Mouse (Mus musculus): Measurements from ENCODE around the gene Stxbp1. TPM values are rescaled to one million over a fixed set of nuclear protein-coding genes. Genes with fewer than 3 reads are reported as not detected.
A peak's percentile ranks its signal among the peaks of the same experiment; 100 is the strongest.

Gene Stxbp1
- polyA plus RNA-seq, 1 experiment from 2014 or later: 28.7 TPM

GRCm38 (mm10) chr2:32838147-32838884 is 8.7 kb downstream of the Stxbp1 start:
- peak overlapping the region; percentile 66 to 77 for H3K27ac ChIP-seq (replicated peaks in 1 of 2; ENCODE audit: control insufficient read depth in 1 of 2, insufficient read depth in 1 of 2, low read depth in 2 of 2, low read length in 2 of 2)
- H3K36me3 ChIP-seq (ENCODE audit: control insufficient read depth, insufficient read depth, low read length): 0 out of 2 replicates have a peak, but pooled peaks cover 4% of the 10 kb centered on the region
- peaks cover 29 to 50% of the 10 kb centered on the region in 2 experiments for H3K4me1 ChIP-seq (ENCODE audit: control insufficient read depth in 2 of 2, insufficient read depth in 2 of 2, low read length in 2 of 2)
- H3K4me3 ChIP-seq (ENCODE audit: control insufficient read depth in 1 of 2, insufficient read depth in 1 of 2, low read depth in 1 of 2, low read length in 2 of 2): no peak overlapping the region
- 0 out of 2 replicates have a peak overlapping the region, but pooled peaks have one; percentile 0 for H3K4me2 ChIP-seq (ENCODE audit: low read length)
- H3K9ac ChIP-seq (ENCODE audit: low read length): peak overlapping the region; percentile 54; the same call in 1 of the 2 replicates
- no peaks in the 10 kb centered on the region for H3K9me3 ChIP-seq (ENCODE audit: control insufficient read depth, low read length)
- ATAC-seq (ENCODE audit: insufficient number of reproducible peaks, insufficient read depth, low FRiP score, low read depth): no peak
- no peaks in the 10 kb centered on the region for H3K27me3 ChIP-seq (ENCODE audit: control insufficient read depth, insufficient read depth, low read length)
- 25% methylated on average over 9 of the region's 9 CpGs for WGBS

DNA sequence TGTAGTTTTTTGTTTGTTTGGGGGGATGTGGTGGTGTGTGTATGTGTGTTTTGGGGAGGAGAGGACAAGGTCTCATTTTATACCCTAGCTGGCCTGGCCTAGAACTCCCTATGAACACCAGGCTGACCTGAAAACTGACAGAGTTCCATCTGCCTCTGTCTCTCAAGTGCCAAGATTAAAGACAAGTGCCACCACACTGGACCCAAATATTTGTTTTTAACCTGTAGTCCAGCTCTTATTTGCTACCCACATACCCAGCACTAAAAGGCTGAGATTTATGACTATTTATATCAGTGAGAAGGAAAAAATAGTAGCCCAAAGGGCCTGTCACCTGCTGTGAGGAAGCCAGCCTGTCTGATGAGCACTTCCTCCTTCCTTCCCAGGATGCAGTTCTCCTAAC is 11.5 kb downstream of the Stxbp1 start:
- H3K4me2 ChIP-seq (ENCODE audit: low read length): no peak overlapping the region
- H3K4me1 ChIP-seq (ENCODE audit: control insufficient read depth in 2 of 2, insufficient read depth in 2 of 2, low read length in 2 of 2): peaks cover 29 to 50% of the 10 kb centered on the region in 2 experiments
- H3K27ac ChIP-seq (replicated peaks in 1 of 2; ENCODE audit: control insufficient read depth in 1 of 2, insufficient read depth in 1 of 2, low read depth in 2 of 2, low read length in 2 of 2): peak overlapping the region in 1 of 2 experiments; percentile 59; a peak in 1 of 4 replicates
- H3K4me3 ChIP-seq (ENCODE audit: control insufficient read depth in 1 of 2, insufficient read depth in 1 of 2, low read depth in 1 of 2, low read length in 2 of 2): no peak overlapping the region
- no peaks in the 10 kb centered on the region for H3K36me3 ChIP-seq (ENCODE audit: control insufficient read depth, insufficient read depth, low read length)
- H3K9me3 ChIP-seq (ENCODE audit: control insufficient read depth, low read length): no peaks in the 10 kb centered on the region
- ATAC-seq (ENCODE audit: insufficient number of reproducible peaks, insufficient read depth, low FRiP score, low read depth): no peak
- no peaks in the 10 kb centered on the region for H3K27me3 ChIP-seq (ENCODE audit: control insufficient read depth, insufficient read depth, low read length)
- no peak overlapping the region for H3K9ac ChIP-seq (ENCODE audit: low read length)

- Histone ChIP-seq H3K9ac (ENCODE audit: low read length) (0 out of 2 replicates have a peak overlapping the region, but pooled peaks have one; percentile 41), H3K4me2 (ENCODE audit: low read length) (peak overlapping the region; percentile 30; the same call in 1 of the 2 replicates), H3K4me3 (ENCODE audit: control insufficient read depth in 1 of 2, insufficient read depth in 1 of 2, low read depth in 1 of 2, low read length in 2 of 2) (no peak overlapping the region), H3K9me3 (ENCODE audit: control insufficient read depth, low read length) (no peaks in the 10 kb centered on the region), H3K4me1 (ENCODE audit: control insufficient read depth in 2 of 2, insufficient read depth in 2 of 2, low read length in 2 of 2) (peaks cover 32 to 44% of the 10 kb centered on the region in 2 experiments), H3K27ac (replicated peaks in 1 of 2; ENCODE audit: control insufficient read depth in 1 of 2, insufficient read depth in 1 of 2, low read depth in 2 of 2, low read length in 2 of 2) (peak overlapping the region; percentile 67 to 76), H3K27me3 (ENCODE audit: control insufficient read depth, insufficient read depth, low read length) (no peaks in the 10 kb centered on the region), H3K36me3 (ENCODE audit: control insufficient read depth, insufficient read depth, low read length) (no peaks in the 10 kb centered on the region)
- peak; percentile 62; the same call in 1 of the 2 replicates for ATAC-seq (ENCODE audit: insufficient number of reproducible peaks, insufficient read depth, low FRiP score, low read depth)
- 46% methylated on average over 7 of the region's 7 CpGs for WGBS
These were observed 12.5 kb downstream of the Stxbp1 start for GRCm38 (mm10) chr2:32834496-32834895.

- Histone ChIP-seq H3K4me3 (ENCODE audit: control insufficient read depth in 1 of 2, insufficient read depth in 1 of 2, low read depth in 1 of 2, low read length in 2 of 2) (no peak overlapping the region), H3K27ac (replicated peaks in 1 of 2; ENCODE audit: control insufficient read depth in 1 of 2, insufficient read depth in 1 of 2, low read depth in 2 of 2, low read length in 2 of 2) (peak overlapping the region in 1 of 2 experiments; percentile 46; a peak in 2 of 4 replicates), H3K9me3 (ENCODE audit: control insufficient read depth, low read length) (no peaks in the 10 kb centered on the region), H3K4me2 (ENCODE audit: low read length) (no peak overlapping the region), H3K27me3 (ENCODE audit: control insufficient read depth, insufficient read depth, low read length) (no peaks in the 10 kb centered on the region), H3K4me1 (ENCODE audit: control insufficient read depth in 2 of 2, insufficient read depth in 2 of 2, low read length in 2 of 2) (peaks cover 14 to 21% of the 10 kb centered on the region in 2 experiments), H3K36me3 (ENCODE audit: control insufficient read depth, insufficient read depth, low read length) (no peaks in the 10 kb centered on the region), H3K9ac (ENCODE audit: low read length) (no peak overlapping the region)
- WGBS: 40% methylated on average over 11 of the region's 11 CpGs
- no peak for ATAC-seq (ENCODE audit: insufficient number of reproducible peaks, insufficient read depth, low FRiP score, low read depth)
These were observed 17.9 kb downstream of the Stxbp1 start for GRCm38 (mm10) chr2:32828979-32829676.

- H3K4me2 ChIP-seq (ENCODE audit: low read length): no peak overlapping the region
- WGBS: 56% methylated on average over 6 of the region's 6 CpGs
- no peak overlapping the region for H3K27ac ChIP-seq (replicated peaks in 1 of 2; ENCODE audit: control insufficient read depth in 1 of 2, insufficient read depth in 1 of 2, low read depth in 2 of 2, low read length in 2 of 2)
- no peaks in the 10 kb centered on the region for H3K9me3 ChIP-seq (ENCODE audit: control insufficient read depth, low read length)
- H3K9ac ChIP-seq (ENCODE audit: low read length): no peak overlapping the region
- no peaks in the 10 kb centered on the region for H3K27me3 ChIP-seq (ENCODE audit: control insufficient read depth, insufficient read depth, low read length)
- H3K4me1 ChIP-seq (ENCODE audit: control insufficient read depth in 2 of 2, insufficient read depth in 2 of 2, low read length in 2 of 2): peaks cover 20 to 22% of the 10 kb centered on the region in 2 experiments
- H3K36me3 ChIP-seq (ENCODE audit: control insufficient read depth, insufficient read depth, low read length): peaks cover 11% of the 10 kb centered on the region; the same call in 1 of the 2 replicates
- H3K4me3 ChIP-seq (ENCODE audit: control insufficient read depth in 1 of 2, insufficient read depth in 1 of 2, low read depth in 1 of 2, low read length in 2 of 2): no peak overlapping the region
- ATAC-seq (ENCODE audit: insufficient number of reproducible peaks, insufficient read depth, low FRiP score, low read depth): no peak
These were observed 21.2 kb downstream of the Stxbp1 start for GRCm38 (mm10) chr2:32825796-32826195.

DNA sequence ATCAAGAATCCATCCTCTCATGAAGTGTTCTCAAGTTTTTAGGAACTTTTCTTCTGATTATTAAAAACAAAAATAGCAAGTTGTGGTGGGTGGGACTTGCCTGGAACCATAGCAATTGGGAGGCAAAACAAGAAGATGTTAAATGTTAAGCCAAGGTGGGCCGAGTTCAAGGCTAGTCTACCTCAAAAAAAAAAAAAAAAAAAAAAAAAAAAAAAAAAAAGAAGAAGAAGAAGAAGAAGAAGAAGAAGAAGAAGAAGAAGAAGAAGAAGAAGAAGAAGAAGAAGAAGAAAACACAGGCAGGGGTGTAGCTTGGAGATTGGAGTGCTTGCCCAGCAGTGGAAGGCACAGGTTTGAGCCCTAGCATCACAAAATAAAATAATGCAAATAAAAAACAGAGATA is 22.3 kb downstream of the Stxbp1 start:
- no peak overlapping the region for H3K4me2 ChIP-seq (ENCODE audit: low read length)
- H3K27ac ChIP-seq (replicated peaks in 1 of 2; ENCODE audit: control insufficient read depth in 1 of 2, insufficient read depth in 1 of 2, low read depth in 2 of 2, low read length in 2 of 2): no peak overlapping the region
- H3K36me3 ChIP-seq (ENCODE audit: control insufficient read depth, insufficient read depth, low read length): peaks cover 12% of the 10 kb centered on the region; the same call in 1 of the 2 replicates
- no peaks in the 10 kb centered on the region for H3K9me3 ChIP-seq (ENCODE audit: control insufficient read depth, low read length)
- 74% methylated on average over 1 of the region's 1 CpGs for WGBS
- no peak overlapping the region for H3K4me3 ChIP-seq (ENCODE audit: control insufficient read depth in 1 of 2, insufficient read depth in 1 of 2, low read depth in 1 of 2, low read length in 2 of 2)
- ATAC-seq (ENCODE audit: insufficient number of reproducible peaks, insufficient read depth, low FRiP score, low read depth): no peak
- H3K9ac ChIP-seq (ENCODE audit: low read length): no peak overlapping the region
- peaks cover 17 to 22% of the 10 kb centered on the region in 2 experiments for H3K4me1 ChIP-seq (ENCODE audit: control insufficient read depth in 2 of 2, insufficient read depth in 2 of 2, low read length in 2 of 2)
- no peaks in the 10 kb centered on the region for H3K27me3 ChIP-seq (ENCODE audit: control insufficient read depth, insufficient read depth, low read length)

DNA sequence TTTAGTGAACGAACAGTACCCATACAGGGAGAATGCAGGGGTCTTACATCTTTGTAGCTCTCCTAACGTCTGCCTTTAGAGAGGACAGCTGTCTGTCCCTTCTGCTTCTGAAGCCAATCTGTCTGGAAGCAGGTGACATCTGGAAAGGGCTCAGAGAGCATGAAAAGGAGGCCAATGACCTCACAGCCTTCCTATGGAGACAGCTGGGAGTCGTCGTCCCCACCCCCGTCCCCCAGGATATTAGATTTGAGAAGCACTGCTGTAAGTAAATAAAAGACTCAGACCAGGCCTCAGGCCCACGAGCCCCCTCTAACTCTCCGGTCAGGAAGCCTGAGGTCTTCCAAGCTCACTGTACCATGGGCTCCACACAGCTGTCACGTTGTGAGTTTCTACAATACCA is 22.9 kb downstream of the Stxbp1 start:
- no peak overlapping the region for H3K27ac ChIP-seq (replicated peaks in 1 of 2; ENCODE audit: control insufficient read depth in 1 of 2, insufficient read depth in 1 of 2, low read depth in 2 of 2, low read length in 2 of 2)
- H3K36me3 ChIP-seq (ENCODE audit: control insufficient read depth, insufficient read depth, low read length): peaks cover 12% of the 10 kb centered on the region; the same call in 1 of the 2 replicates
- peaks cover 14 to 18% of the 10 kb centered on the region in 2 experiments; a peak in 3 of 4 replicates for H3K4me1 ChIP-seq (ENCODE audit: control insufficient read depth in 2 of 2, insufficient read depth in 2 of 2, low read length in 2 of 2)
- no peak for ATAC-seq (ENCODE audit: insufficient number of reproducible peaks, insufficient read depth, low FRiP score, low read depth)
- H3K9me3 ChIP-seq (ENCODE audit: control insufficient read depth, low read length): no peaks in the 10 kb centered on the region
- H3K4me3 ChIP-seq (ENCODE audit: control insufficient read depth in 1 of 2, insufficient read depth in 1 of 2, low read depth in 1 of 2, low read length in 2 of 2): no peak overlapping the region
- WGBS: 64% methylated on average over 8 of the region's 8 CpGs
- no peak overlapping the region for H3K9ac ChIP-seq (ENCODE audit: low read length)
- H3K4me2 ChIP-seq (ENCODE audit: low read length): no peak overlapping the region
- no peaks in the 10 kb centered on the region for H3K27me3 ChIP-seq (ENCODE audit: control insufficient read depth, insufficient read depth, low read length)

Measured in heart, embryonic 14.5 days (tissue).